Mouse (Mus musculus): ENCODE measurements around the gene Ctps. TPM values are rescaled to one million over a fixed set of nuclear protein-coding genes. Genes with fewer than 3 reads are reported as not detected.

Gene Ctps
- polyA plus RNA-seq, 2 experiments = 18.9 to 32.9 TPM

DNA sequence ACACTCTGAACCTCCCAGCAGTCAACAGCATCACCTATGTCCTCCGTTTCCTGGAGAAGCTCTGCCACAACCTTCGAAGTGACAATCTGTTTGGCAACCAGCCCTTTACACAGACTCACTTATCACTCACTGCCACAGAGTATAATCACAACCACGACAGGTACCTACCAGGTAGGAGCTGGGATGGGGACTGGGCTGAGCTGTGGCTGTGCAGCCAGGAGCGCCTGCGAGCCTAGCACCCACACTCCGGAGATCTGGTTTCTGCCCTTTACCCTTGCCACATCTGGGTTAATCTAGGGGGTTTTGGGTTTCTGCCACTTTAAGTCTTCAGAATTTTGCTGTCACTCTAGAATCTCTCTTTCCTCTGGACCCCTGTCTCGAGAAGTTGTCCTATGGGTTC is 53.2 kb downstream of the Ctps start:
- no peak overlapping the region for H3K9ac ChIP-seq (replicated peaks)
- H3K4me1 ChIP-seq (replicated peaks; ENCODE audit: control insufficient read depth in 2 of 2, insufficient read depth in 2 of 2, low read length in 1 of 2) = no peaks in the 10 kb centered on the region
- WGBS (ENCODE audit: insufficient replicate concordance) = 76% methylated on average over 7 of the region's 7 CpGs
- DNase-seq (ENCODE audit: low read depth in 3 of 3, low spot score in 3 of 3) (no peak), ATAC-seq (ENCODE audit: insufficient read depth) (no peak)
- H3K4me2 ChIP-seq (ENCODE audit: low read depth) = no peak overlapping the region
- peaks cover 11% of the 10 kb centered on the region for H3K36me3 ChIP-seq (replicated peaks; ENCODE audit: control insufficient read depth, insufficient read depth, low read depth)
- no peak overlapping the region for H3K4me3 ChIP-seq (ENCODE audit: insufficient read depth in 1 of 2, low read depth in 2 of 2, low read length in 2 of 2)
- no peaks in the 10 kb centered on the region for H3K27me3 ChIP-seq (ENCODE audit: control insufficient read depth, insufficient read depth, low read length)
- no peak for TF ChIP-seq CTCF (IDR thresholded peaks at IDR 0.05; ENCODE audit: low read depth)
- TF ChIP-seq EP300 (IDR thresholded peaks at IDR 0.05; ENCODE audit: low read depth) = no peak
- H3K9me3 ChIP-seq (ENCODE audit: control insufficient read depth, low read length) = no peaks in the 10 kb centered on the region
- no peak overlapping the region for H3K27ac ChIP-seq

DNA sequence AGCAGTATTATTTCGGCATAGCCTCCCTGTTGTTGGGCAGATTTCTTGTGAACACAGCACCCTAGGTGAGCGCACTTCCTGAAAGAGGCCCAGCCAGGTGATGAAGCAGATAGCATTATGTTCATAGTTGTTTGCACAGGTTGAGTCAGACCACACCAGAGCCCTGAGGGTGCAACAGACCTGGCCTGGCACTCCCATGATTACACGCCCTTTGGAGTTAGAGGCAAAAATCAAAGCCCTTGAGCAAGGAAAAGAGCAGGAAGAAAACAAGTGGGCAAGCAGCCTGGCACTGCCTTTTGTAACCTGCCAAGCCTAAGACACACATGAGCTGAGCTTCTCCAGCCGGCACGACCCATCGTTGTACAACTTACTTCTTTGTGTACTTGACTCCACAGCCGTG is 53.6 kb downstream of the Ctps start:
- H3K36me3 ChIP-seq (replicated peaks; ENCODE audit: control insufficient read depth, insufficient read depth, low read depth) = peaks cover 11% of the 10 kb centered on the region
- ATAC-seq (ENCODE audit: insufficient read depth) = no peak
- TF ChIP-seq EP300 (IDR thresholded peaks at IDR 0.05; ENCODE audit: low read depth) (no peak), CTCF (IDR thresholded peaks at IDR 0.05; ENCODE audit: low read depth) (no peak)
- no peak overlapping the region for H3K4me2 ChIP-seq (ENCODE audit: low read depth)
- DNase-seq (ENCODE audit: low read depth in 3 of 3, low spot score in 3 of 3) = no peak
- no peak overlapping the region for H3K4me3 ChIP-seq (ENCODE audit: insufficient read depth in 1 of 2, low read depth in 2 of 2, low read length in 2 of 2)
- no peak overlapping the region for H3K27ac ChIP-seq
- H3K4me1 ChIP-seq (replicated peaks; ENCODE audit: control insufficient read depth in 2 of 2, insufficient read depth in 2 of 2, low read length in 1 of 2) = no peaks in the 10 kb centered on the region
- 80% methylated on average over 7 of the region's 7 CpGs for WGBS (ENCODE audit: insufficient replicate concordance)
- H3K9ac ChIP-seq (replicated peaks) = no peak overlapping the region
- H3K27me3 ChIP-seq (ENCODE audit: control insufficient read depth, insufficient read depth, low read length) = no peaks in the 10 kb centered on the region
- no peaks in the 10 kb centered on the region for H3K9me3 ChIP-seq (ENCODE audit: control insufficient read depth, low read length)

DNA sequence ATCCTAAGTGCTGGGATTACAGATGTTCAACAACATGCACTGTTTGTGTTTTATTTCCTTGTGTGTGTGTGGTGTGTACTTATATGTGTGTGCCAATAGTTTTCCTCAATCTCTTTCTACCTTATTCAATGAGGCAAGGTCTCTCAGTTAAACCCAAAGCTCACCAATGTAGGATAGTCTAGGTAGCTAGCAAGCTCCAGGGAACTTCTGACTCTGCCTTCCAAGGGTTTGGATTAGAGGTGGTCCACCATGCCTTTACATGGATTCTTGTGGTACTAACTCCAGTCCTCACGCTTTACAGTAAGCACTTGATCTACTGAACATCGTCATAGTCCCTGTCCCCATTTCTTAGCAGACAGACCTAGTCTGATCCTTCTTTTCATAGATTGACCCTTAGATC is 55.7 kb downstream of the Ctps start:
- Histone ChIP-seq H3K4me1 (replicated peaks; ENCODE audit: control insufficient read depth in 2 of 2, insufficient read depth in 2 of 2, low read length in 1 of 2) (no peaks in the 10 kb centered on the region), H3K9ac (replicated peaks) (no peak overlapping the region), H3K9me3 (ENCODE audit: control insufficient read depth, low read length) (no peaks in the 10 kb centered on the region), H3K27ac (no peak overlapping the region), H3K4me3 (ENCODE audit: insufficient read depth in 1 of 2, low read depth in 2 of 2, low read length in 2 of 2) (no peak overlapping the region), H3K27me3 (ENCODE audit: control insufficient read depth, insufficient read depth, low read length) (no peaks in the 10 kb centered on the region), H3K36me3 (replicated peaks; ENCODE audit: control insufficient read depth, insufficient read depth, low read depth) (peaks cover 12% of the 10 kb centered on the region), H3K4me2 (ENCODE audit: low read depth) (no peak overlapping the region)
- DNase-seq (ENCODE audit: low read depth in 3 of 3, low spot score in 3 of 3) (no peak), ATAC-seq (ENCODE audit: insufficient read depth) (no peak)
- WGBS (ENCODE audit: insufficient replicate concordance) = 86% methylated on average over 2 of the region's 2 CpGs
- no peak for TF ChIP-seq CTCF (IDR thresholded peaks at IDR 0.05; ENCODE audit: low read depth)
- TF ChIP-seq EP300 (IDR thresholded peaks at IDR 0.05; ENCODE audit: low read depth) = no peak

DNA sequence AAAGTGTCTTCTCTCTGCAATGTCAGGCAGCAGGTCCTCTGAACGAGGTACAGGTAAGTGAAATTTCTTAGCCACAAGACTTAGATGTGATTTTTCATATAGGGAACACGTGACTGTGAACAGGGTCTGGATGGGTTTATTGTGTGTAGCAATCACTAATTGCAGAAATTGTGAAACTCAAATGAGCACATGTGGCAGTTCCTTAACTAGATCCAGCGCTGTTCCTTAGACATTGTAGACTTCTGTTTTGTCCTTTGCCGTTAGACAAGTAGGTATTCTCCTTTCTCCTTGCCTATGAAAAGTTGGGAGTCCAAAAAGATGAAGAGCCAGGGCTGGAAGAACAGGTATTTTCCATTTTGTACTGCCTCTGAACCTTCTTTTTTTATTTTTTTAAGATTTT is 58.9 kb downstream of the Ctps start:
- WGBS (ENCODE audit: insufficient replicate concordance) = 75% methylated on average over 4 of the region's 4 CpGs
- no peak for DNase-seq (ENCODE audit: low read depth in 3 of 3, low spot score in 3 of 3)
- Histone ChIP-seq H3K27ac (no peak overlapping the region), H3K4me3 (ENCODE audit: insufficient read depth in 1 of 2, low read depth in 2 of 2, low read length in 2 of 2) (no peak overlapping the region), H3K27me3 (ENCODE audit: control insufficient read depth, insufficient read depth, low read length) (no peaks in the 10 kb centered on the region), H3K36me3 (replicated peaks; ENCODE audit: control insufficient read depth, insufficient read depth, low read depth) (peaks cover 19% of the 10 kb centered on the region), H3K9me3 (ENCODE audit: control insufficient read depth, low read length) (no peaks in the 10 kb centered on the region), H3K9ac (replicated peaks) (no peak overlapping the region), H3K4me2 (ENCODE audit: low read depth) (no peak overlapping the region), H3K4me1 (replicated peaks; ENCODE audit: control insufficient read depth in 2 of 2, insufficient read depth in 2 of 2, low read length in 1 of 2) (no peaks in the 10 kb centered on the region)
- no peak for TF ChIP-seq EP300 (IDR thresholded peaks at IDR 0.05; ENCODE audit: low read depth)
- TF ChIP-seq CTCF (IDR thresholded peaks at IDR 0.05; ENCODE audit: low read depth) = no peak
- no peak for ATAC-seq (ENCODE audit: insufficient read depth)

DNA sequence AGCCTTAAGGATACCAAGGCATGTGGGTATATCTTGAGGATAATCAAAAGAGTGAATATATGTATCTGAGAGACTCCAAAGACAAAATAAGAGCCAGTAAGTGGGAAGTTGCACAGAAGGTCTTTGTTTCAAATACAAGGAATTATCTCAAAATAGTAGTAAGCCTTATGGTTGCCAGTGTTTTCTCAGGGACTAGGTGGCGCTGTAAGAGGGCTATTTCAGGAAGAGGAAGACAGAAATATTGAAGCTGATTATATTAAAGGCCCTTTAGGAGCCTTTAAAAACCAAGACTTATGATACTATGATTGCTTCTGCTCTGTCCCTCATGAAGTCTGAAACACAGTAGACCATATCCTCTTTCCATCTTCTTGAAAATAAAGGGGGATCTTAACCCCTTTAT is 63.1 kb downstream of the Ctps start:
- 83% methylated on average over 1 of the region's 1 CpGs for WGBS (ENCODE audit: insufficient replicate concordance)
- Histone ChIP-seq H3K27ac (no peak overlapping the region), H3K36me3 (replicated peaks; ENCODE audit: control insufficient read depth, insufficient read depth, low read depth) (peaks cover 15% of the 10 kb centered on the region), H3K9me3 (ENCODE audit: control insufficient read depth, low read length) (no peaks in the 10 kb centered on the region), H3K9ac (replicated peaks) (no peak overlapping the region), H3K4me1 (replicated peaks; ENCODE audit: control insufficient read depth in 2 of 2, insufficient read depth in 2 of 2, low read length in 1 of 2) (no peaks in the 10 kb centered on the region), H3K27me3 (ENCODE audit: control insufficient read depth, insufficient read depth, low read length) (no peaks in the 10 kb centered on the region), H3K4me3 (ENCODE audit: insufficient read depth in 1 of 2, low read depth in 2 of 2, low read length in 2 of 2) (no peak overlapping the region), H3K4me2 (ENCODE audit: low read depth) (no peak overlapping the region)
- no peak for TF ChIP-seq EP300 (IDR thresholded peaks at IDR 0.05; ENCODE audit: low read depth)
- no peak for TF ChIP-seq CTCF (IDR thresholded peaks at IDR 0.05; ENCODE audit: low read depth)
- DNase-seq (ENCODE audit: low read depth in 3 of 3, low spot score in 3 of 3) = no peak
- ATAC-seq (ENCODE audit: insufficient read depth) = no peak

Other genes starting within 250 kb of the Ctps start
- gene Scmh1, start 165.0 kb downstream of the Ctps start, polyA plus RNA-seq (2012; rRNA removed) = 11.0 and 12.5 TPM in 2 replicates
- gene Scmh1, start 165.0 kb downstream of the Ctps start, polyA plus RNA-seq (2014; fragmentation: Nextera tagmentation; extraction: Ambion mirVana) = 12.3 and 14.2 TPM in 2 replicates
- gene Slfnl1, start 38.0 kb downstream of the Ctps start, polyA plus RNA-seq (2012; rRNA removed) = not detected in 2 replicates
- not detected in 2 replicates for gene Slfnl1, start 38.0 kb downstream of the Ctps start, polyA plus RNA-seq (2014; fragmentation: Nextera tagmentation; extraction: Ambion mirVana)
- gene Gm8439, start 18.5 kb upstream of the Ctps start, polyA plus RNA-seq (2012; rRNA removed) = not detected in 2 replicates
- not detected in 2 replicates for gene Gm8439, start 18.5 kb upstream of the Ctps start, polyA plus RNA-seq (2014; fragmentation: Nextera tagmentation; extraction: Ambion mirVana)
- gene Cited4, start 96.3 kb upstream of the Ctps start, polyA plus RNA-seq (2012; rRNA removed) = 79.1 and 109 TPM in 2 replicates
- 76.6 and 95.2 TPM in 2 replicates for gene Cited4, start 96.3 kb upstream of the Ctps start, polyA plus RNA-seq (2014; fragmentation: Nextera tagmentation; extraction: Ambion mirVana)
- 0.06 and 0.10 TPM in 2 replicates for gene Kcnq4, start 178.3 kb upstream of the Ctps start, polyA plus RNA-seq (2012; rRNA removed)
- gene Kcnq4, start 178.3 kb upstream of the Ctps start, polyA plus RNA-seq (2014; fragmentation: Nextera tagmentation; extraction: Ambion mirVana) = 0.08 TPM in 1 of 2 replicates, not detected in the other